Mouse (Mus musculus): ENCODE data around the gene Gm10376. TPM values are rescaled to one million over a fixed set of nuclear protein-coding genes. Genes with fewer than 3 reads are reported as not detected.
"Not testable (repeated sequence)": the region's sequence is repeated elsewhere in the genome, so short reads cannot be mapped to it uniquely, and the experiment has no call there.

Gene Gm10376
- total RNA-seq (2022): not detected

DNA sequence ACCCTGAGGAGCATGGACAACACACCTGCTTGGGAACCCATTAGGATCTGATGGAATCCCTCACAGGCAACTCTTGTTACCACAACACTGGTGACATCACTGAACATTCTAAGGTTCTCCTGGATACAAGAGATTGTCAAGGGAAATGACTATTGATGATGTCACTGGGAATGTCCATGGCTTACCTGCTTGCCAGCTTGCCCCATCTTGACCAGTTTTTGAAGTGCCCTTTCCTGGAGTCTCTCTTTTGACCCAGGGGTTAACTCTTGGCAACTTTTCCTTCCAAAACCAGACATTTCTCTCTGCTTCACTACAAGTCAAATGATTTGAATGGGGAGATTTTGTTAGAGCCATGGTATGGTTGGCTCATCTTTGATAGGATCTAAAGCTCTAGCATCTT, at the start of gene Gm10376:
Gm10376 (minus strand) TSS at position 101 of the 400 bp plus-strand sequence.
- DNase-seq (ENCODE audit: low spot score in 2 of 2): not testable (repeated sequence)

DNA sequence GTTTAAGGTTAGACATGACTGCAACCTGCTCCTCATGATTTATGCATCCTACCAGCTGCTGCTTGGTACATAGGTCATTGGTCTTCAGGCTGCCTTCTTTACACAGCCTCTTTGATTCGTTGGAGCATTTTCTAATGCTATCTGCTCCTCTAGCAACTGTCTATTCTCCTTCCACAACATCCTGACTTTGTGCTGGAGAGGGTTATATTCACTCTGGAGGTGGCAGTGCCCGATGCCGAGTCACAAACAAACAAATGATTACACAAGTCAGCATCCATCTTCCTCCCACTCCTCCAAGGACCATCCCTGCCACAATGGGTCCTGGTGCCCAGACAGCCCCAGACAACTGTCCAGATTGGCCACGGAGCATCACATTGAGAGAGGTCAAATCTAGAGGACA, 44.8 kb upstream of the Gm10376 start:
- peak in 1 of 2 experiments; percentile 3 for DNase-seq (ENCODE audit: low spot score in 2 of 2)

- not testable (repeated sequence) for DNase-seq (ENCODE audit: low spot score in 2 of 2)
These were observed 42.6 kb upstream of the Gm10376 start for GRCm38 (mm10) chr14:43058063-43058462.

DNA sequence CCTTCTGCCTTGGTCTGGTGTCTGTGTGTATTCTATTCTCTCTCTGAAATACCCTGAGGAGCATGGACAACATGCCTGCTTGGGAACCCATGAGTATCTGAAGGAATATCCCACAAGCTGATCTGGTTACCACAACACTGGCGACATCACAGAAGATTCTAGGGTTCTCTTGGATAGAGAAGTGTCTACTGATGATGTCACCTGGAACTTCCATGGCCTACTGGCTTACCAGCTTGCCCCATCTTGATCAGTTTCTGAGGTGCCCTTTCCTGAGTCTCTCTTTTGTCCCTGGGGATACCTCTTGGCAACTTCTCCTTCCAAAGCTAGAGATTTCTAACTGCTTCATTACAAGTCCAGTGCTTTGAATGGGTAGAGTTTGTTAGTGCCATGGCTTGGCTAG, 21.9 kb downstream of the Gm10376 start, which contains the start of gene Gm8082:
Gm8082 (minus strand) TSS at position 101 of the 400 bp plus-strand sequence.
- DNase-seq (ENCODE audit: low spot score in 2 of 2): not testable (repeated sequence)

Other genes starting within 250 kb of the Gm10376 start
- gene Gm3015, start 246.8 kb downstream of the Gm10376 start, total RNA-seq (2022): not detected
- gene Gm10377, start 217.6 kb downstream of the Gm10376 start, total RNA-seq (2022): not detected
- not detected for gene Gm21977, start 162.2 kb downstream of the Gm10376 start, total RNA-seq (2022)
- not detected for gene Gm8082, start 22.0 kb downstream of the Gm10376 start, total RNA-seq (2022)
- gene Gm8094, start 61.0 kb upstream of the Gm10376 start, total RNA-seq (2022): not detected
- not detected for gene Gm8104, start 85.0 kb upstream of the Gm10376 start, total RNA-seq (2022)
- not detected for gene Gm7233, start 164.2 kb upstream of the Gm10376 start, total RNA-seq (2022)
- not detected for gene Gm8122, start 219.7 kb upstream of the Gm10376 start, total RNA-seq (2022)
- not detected for gene Gm8126, start 243.0 kb upstream of the Gm10376 start, total RNA-seq (2022)

All from gastrocnemius, adult 8-10 months (tissue).